Mouse (Mus musculus) embryonic facial prominence, embryonic 12.5 days (tissue): ENCODE measurements around the gene Tnfsf9. TPM values are rescaled to one million over a fixed set of nuclear protein-coding genes. Genes with fewer than 3 reads are reported as not detected.
"Not testable (repeated sequence)": the region's sequence is repeated elsewhere in the genome, so short reads cannot be mapped to it uniquely, and the experiment has no call there.

ENCODE experiments used
- ATAC-seq: fragments of 200-750 bp; cut with Nextera tagmentation; 2 replicates; pipeline ENCODE4 v1.8.0; 2017; ENCODE audit not compliant: insufficient number of reproducible peaks, insufficient read depth, low FRiP score, low TSS enrichment
- H3K27ac ChIP-seq: fragments of 300-500 bp; sonication (generic); 2 replicates; pipeline ENCODE4 v1.5.1; 2016; ENCODE audit warnings: mild to moderate bottlenecking
- H3K27me3 ChIP-seq: fragments of 300-500 bp; sonication (generic); 2 replicates; pipeline ENCODE4 v1.6.1; 2016; ENCODE audit warnings: mild to moderate bottlenecking, moderate library complexity
- H3K36me3 ChIP-seq: fragments of 300-500 bp; sonication (generic); 2 replicates; pipeline ENCODE4 v1.6.1; 2016; ENCODE audit warnings: mild to moderate bottlenecking
- H3K4me1 ChIP-seq: fragments of 300-500 bp; sonication (generic); 2 replicates; pipeline ENCODE4 v1.6.1; 2016
- H3K4me2 ChIP-seq: fragments of 300-500 bp; sonication (generic); replicated peaks from 2 replicates; pipeline ENCODE4 v1.6.1; 2016; ENCODE audit warnings: mild to moderate bottlenecking, moderate library complexity
- H3K4me3 ChIP-seq: fragments of 300-500 bp; sonication (generic); 2 replicates; pipeline ENCODE4 v1.5.1; 2016; ENCODE audit warnings: mild to moderate bottlenecking
- H3K9ac ChIP-seq: fragments of 300-500 bp; sonication (generic); 2 replicates; pipeline ENCODE4 v1.6.1; 2016; ENCODE audit warnings: mild to moderate bottlenecking, moderate library complexity
- H3K9me3 ChIP-seq: fragments of 300-500 bp; sonication (generic); 2 replicates; pipeline ENCODE4 v1.6.1; 2016; ENCODE audit warnings: mild to moderate bottlenecking, moderate library complexity
- WGBS: fragments of 180-500 bp; shearing (Covaris S2); methylation state at CpG from one replicate; pipeline ENCODE4 v1.1.7; 2016; 5-methylcytosine and 5-hydroxymethylcytosine counted together
- polyA plus RNA-seq: library from polyadenylated mRNA; unstranded; fragments of >200 nt; fragmentation: Nextera tagmentation; extraction: Ambion mirVana; gene quantifications from 2 replicates; pipeline ENCODE4 v1.2.1, GENCODE M21; 2016

The Tnfsf9 gene
- polyA plus RNA-seq, 1 experiment from 2014 or later: 9.6 TPM

DNA sequence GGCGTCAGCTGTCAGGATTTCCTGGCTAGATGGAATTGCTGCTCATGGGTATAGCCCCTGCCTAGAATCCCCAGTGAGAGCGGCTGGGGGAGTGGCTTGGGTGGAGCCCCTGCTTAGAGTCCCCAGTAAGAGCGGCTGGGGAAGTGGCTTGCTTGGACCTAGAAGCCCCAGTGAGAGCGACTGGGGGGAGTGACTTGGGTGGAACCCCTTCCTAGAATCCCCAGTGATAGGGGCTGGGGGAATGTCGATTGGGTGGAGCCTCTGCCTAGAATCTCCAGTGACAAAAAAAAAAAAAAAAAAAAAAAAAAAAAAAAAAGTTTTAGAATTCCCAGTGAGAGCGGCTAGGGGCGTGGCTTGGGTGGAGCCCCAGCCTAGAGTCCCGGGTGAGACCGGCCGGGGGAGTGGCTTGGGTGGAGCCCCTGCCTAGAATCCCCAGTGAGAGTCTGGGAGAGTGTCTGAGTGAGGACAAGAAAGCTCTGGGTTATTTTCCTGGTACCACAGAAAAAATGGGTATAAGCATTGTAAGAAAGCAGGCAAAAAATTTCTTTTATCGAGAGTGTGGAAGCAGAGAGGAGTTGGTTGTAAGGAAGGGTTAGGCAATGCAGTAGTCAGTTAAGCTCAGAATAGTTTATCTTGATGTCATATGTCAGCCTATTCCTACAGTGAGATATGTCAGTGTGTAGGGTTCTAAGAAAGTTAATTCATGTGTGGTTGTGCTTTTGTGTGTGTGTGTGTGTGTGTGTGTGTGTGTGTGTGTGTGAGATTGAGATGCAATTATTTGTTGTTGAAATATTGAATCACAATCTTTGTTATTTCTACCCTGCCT is 13.6 kb downstream of the Tnfsf9 start:
- peak; percentile 83 for ATAC-seq
- H3K4me3 ChIP-seq: no peak overlapping the region
- no peak overlapping the region for H3K9ac ChIP-seq
- no peaks in the 10 kb centered on the region for H3K36me3 ChIP-seq
- H3K27me3 ChIP-seq: no peaks in the 10 kb centered on the region
- H3K4me2 ChIP-seq: 0 out of 2 replicates have a peak overlapping the region, but pooled peaks have one; percentile 21
- no peak overlapping the region for H3K27ac ChIP-seq
- no peaks in the 10 kb centered on the region for H3K4me1 ChIP-seq
- no peaks in the 10 kb centered on the region for H3K9me3 ChIP-seq
- 3% methylated on average over 11 of the region's 11 CpGs for WGBS

DNA sequence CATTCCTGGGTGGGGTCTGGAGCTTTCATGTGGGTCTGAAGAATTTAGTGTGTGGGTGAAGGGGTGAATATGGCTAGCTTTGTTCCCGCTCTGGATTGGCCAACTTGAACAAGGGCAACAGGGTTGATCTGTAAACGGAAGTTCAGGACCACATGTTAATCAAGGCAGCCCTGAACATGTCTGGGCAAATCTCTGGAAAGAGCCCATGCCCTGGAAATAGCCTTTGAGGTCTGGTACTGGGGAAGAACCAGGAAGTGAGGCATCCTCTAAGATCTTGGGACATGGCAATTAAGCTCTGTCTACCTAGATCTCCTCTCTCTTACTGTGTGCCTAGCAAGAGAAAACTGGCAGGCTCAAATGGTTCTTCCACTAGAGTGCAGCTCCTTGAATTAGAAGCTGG is 16.7 kb downstream of the Tnfsf9 start:
- Histone ChIP-seq H3K4me2 (no peak overlapping the region), H3K27me3 (no peaks in the 10 kb centered on the region), H3K27ac (no peak overlapping the region), H3K36me3 (no peaks in the 10 kb centered on the region), H3K9me3 (no peaks in the 10 kb centered on the region), H3K4me1 (no peaks in the 10 kb centered on the region), H3K4me3 (no peak overlapping the region), H3K9ac (no peak overlapping the region)
- WGBS: 79% methylated on average over 2 of the region's 2 CpGs
- no peak for ATAC-seq

DNA sequence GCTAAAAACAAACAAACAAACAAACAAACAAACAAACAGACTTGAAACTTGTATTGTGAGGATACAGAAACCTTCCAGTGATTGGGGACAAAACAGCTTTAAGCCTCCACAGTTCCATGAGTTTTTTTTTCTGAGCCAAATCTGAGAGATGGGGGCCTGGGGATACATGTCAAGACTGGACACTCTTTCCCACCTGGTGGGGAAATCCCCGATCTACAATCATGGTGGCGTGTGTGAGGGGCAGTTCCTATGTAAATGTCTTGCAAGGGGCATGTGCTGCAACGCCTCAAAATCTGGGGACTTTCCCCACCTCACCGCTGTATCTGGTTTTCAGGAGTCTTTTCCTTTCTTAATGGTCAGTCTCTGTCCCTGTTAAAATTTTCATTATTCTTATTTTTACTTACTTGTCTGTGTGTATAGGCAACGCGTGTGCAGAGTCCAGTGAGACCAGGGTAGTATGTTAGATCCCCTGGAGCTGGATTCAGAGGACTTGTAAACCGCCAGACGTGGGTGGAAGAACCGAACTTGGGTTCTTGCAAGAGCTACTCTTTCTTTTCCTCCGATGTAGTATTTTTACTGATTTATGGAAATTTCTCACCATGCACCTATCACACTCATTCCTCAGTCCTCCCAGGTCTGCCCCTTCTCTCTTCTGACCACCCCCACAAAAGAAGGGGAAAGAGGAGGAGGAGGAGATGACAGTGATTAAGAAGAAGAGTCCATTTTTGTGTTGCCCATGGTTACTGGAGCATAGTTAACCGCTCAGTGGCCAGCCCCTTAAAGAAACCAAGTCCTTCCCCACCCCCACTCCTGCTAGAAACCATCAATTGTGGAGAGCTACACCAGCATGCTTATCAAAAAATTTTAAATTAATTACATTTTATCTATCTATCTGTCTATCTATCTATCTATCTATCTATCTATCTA is 18.3 kb downstream of the Tnfsf9 start:
- Histone ChIP-seq H3K27ac (no peak overlapping the region), H3K4me1 (no peaks in the 10 kb centered on the region), H3K36me3 (no peaks in the 10 kb centered on the region), H3K4me2 (no peak overlapping the region), H3K9me3 (no peaks in the 10 kb centered on the region), H3K4me3 (no peak overlapping the region), H3K9ac (no peak overlapping the region), H3K27me3 (no peaks in the 10 kb centered on the region)
- ATAC-seq: no peak
- WGBS: 86% methylated on average over 11 of the region's 11 CpGs

DNA sequence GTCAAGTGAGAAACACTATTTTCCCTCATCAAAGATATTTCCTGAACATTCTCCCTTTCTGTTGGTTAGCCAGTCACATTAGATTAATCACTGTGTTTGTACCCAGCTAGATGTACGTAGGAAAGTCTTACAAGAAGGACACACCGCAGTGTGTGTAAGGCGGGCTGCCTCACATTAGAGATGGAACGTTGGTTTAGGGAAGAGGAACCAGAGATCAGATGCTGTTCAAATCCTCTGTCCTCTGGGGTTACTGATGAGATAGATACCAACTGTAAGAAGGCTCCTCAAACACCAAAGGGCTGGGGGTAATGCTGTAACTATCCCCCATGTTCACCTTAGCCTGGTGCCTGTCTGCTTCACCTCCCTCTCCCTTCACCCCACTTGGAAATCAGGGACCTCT is 19.7 kb downstream of the Tnfsf9 start:
- Histone ChIP-seq H3K4me1 (no peaks in the 10 kb centered on the region), H3K9me3 (no peaks in the 10 kb centered on the region), H3K9ac (no peak overlapping the region), H3K4me2 (no peak overlapping the region), H3K36me3 (no peaks in the 10 kb centered on the region), H3K4me3 (no peak overlapping the region), H3K27me3 (no peaks in the 10 kb centered on the region), H3K27ac (no peak overlapping the region)
- no peak for ATAC-seq
- 87% methylated on average over 4 of the region's 4 CpGs for WGBS

DNA sequence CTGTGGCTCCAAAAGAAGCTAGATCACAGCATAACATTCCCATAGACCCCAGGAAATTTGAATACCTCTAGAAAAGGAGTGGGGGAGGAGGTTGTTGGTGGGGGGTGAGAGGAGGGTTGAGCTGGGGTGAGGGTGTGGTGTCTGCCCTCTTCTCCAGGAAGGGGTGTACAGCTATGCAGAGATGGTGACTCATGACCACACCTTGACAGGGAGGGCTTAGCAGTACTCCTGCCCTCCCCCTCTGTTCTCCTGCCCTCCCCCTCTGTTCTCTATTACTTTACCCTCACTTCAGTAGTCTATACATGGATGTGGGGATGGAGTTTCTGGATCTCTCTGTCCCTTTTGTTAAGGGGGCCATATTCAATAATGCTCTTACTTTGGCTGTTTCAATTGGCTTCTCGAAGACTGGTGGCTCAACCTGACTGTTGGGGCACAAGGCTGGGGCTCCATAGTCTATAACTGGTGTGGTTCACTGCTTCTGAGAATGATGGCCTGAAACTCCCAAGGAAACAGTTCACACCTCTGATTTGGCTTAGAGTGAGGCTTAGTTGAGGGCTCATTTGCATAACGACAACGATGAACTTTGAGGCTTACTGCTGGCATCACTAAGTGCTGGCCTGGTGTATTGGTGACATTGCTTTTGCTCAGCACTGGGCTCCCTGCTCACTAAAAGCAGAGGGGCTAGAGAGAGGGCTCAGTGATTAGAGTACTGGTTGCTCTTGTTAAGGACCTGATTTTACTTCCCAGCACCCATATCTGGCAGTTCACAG is 20.9 kb downstream of the Tnfsf9 start:
- 0 out of 2 replicates have a peak, but pooled peaks have one; percentile 35 for ATAC-seq
- H3K4me1 ChIP-seq: no peaks in the 10 kb centered on the region
- 71% methylated on average over 3 of the region's 3 CpGs for WGBS
- H3K9me3 ChIP-seq: no peaks in the 10 kb centered on the region
- no peak overlapping the region for H3K9ac ChIP-seq
- no peak overlapping the region for H3K27ac ChIP-seq
- H3K27me3 ChIP-seq: no peaks in the 10 kb centered on the region
- no peak overlapping the region for H3K4me3 ChIP-seq
- H3K36me3 ChIP-seq: no peaks in the 10 kb centered on the region
- H3K4me2 ChIP-seq: no peak overlapping the region

DNA sequence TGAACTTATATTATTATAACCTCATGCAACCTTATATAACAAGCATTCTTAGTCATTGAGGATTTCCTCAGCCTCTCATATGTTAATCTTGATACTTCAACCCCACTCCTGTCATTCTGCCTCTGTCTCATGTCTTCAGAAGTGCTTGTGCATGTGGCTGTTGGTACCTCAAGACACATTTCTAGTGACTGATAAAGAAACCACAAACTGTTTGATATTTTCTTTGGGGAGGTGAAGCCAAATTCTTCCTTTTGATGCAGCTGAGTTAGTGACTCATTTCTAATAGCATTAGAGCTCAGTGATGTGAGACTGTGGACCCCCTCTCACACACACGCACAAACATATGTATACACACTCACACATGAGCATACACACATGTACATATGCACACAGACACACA is 26.7 kb downstream of the Tnfsf9 start:
- WGBS: 85% methylated on average over 1 of the region's 1 CpGs
- Histone ChIP-seq H3K4me1 (no peaks in the 10 kb centered on the region), H3K9me3 (no peaks in the 10 kb centered on the region), H3K27me3 (no peaks in the 10 kb centered on the region), H3K9ac (no peak overlapping the region), H3K36me3 (no peaks in the 10 kb centered on the region), H3K4me2 (no peak overlapping the region), H3K27ac (no peak overlapping the region), H3K4me3 (no peak overlapping the region)
- ATAC-seq: no peak

DNA sequence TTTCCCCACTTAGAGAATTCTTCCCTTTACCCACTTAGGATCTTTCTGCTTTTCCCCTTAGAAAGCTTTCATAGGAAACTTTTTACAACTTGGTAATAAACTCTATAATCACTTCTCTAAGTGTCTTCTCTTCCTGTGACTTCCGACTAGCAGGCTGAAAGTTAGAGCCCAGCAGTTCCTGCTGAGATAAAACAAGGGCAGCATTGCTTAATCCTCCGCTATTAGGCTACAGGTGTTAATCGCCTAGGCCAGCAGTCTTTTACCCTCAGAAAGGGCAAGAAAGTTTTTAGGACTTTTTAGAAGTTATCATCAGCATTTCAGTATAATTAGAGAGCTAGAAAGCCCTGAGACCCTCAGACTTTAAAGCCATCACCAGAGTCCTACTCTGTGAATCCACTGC is 28.9 kb downstream of the Tnfsf9 start:
- not testable (repeated sequence) for H3K27me3 ChIP-seq, H3K36me3 ChIP-seq, ATAC-seq, H3K4me3 ChIP-seq, H3K9ac ChIP-seq, H3K4me1 ChIP-seq, H3K9me3 ChIP-seq, H3K4me2 ChIP-seq, H3K27ac ChIP-seq
- WGBS: 15% methylated on average over 3 of the region's 3 CpGs

DNA sequence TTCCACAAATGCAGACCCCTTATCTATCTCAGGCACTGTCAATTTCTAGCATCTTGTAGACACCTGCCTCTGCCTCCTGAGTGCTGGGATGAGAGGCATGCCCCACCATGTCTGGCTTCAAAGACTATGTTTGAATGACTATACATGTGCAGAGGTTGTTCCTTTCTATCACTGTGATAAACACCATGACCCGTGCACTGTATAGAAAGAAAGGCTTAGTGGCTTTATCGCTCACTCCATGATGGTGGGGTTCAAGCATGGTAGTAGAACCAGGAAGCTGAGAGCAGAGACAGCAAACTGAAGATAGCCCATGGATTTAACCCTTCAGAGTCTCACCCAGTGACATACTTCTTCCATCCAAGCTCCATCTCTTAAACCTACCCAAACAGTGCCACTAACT is 29.6 kb downstream of the Tnfsf9 start:
- no peaks in the 10 kb centered on the region for H3K27me3 ChIP-seq
- ATAC-seq: no peak
- H3K9ac ChIP-seq: no peak overlapping the region
- H3K4me2 ChIP-seq: no peak overlapping the region
- no peaks in the 10 kb centered on the region for H3K9me3 ChIP-seq
- no peak overlapping the region for H3K4me3 ChIP-seq
- H3K36me3 ChIP-seq: no peaks in the 10 kb centered on the region
- no peak overlapping the region for H3K27ac ChIP-seq
- WGBS: 83% methylated on average over 2 of the region's 2 CpGs
- no peaks in the 10 kb centered on the region for H3K4me1 ChIP-seq

DNA sequence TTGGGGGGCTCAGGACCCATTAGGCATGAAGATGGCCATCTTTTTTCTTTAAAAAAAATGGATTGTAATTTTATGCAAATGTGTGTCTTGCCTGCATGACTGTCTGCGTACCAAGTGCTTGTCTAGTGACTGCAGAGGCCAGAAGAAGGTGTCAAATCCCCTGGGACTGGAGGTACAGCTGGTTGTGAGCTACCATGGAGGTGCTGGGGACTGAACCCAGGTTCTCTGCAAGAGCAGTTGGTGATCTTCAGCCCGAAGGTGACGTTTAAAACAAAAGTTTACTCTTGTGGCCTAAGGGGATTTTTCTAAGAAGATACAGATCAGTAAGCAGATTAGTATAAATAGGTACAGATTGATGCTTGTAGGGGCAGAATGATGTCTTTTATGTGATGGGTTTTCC is 30.5 kb downstream of the Tnfsf9 start:
- ATAC-seq: no peak
- Histone ChIP-seq H3K9ac (no peak overlapping the region), H3K36me3 (no peaks in the 10 kb centered on the region), H3K4me2 (no peak overlapping the region), H3K9me3 (no peaks in the 10 kb centered on the region), H3K4me3 (no peak overlapping the region), H3K27me3 (no peaks in the 10 kb centered on the region), H3K27ac (no peak overlapping the region), H3K4me1 (no peaks in the 10 kb centered on the region)
- 79% methylated on average over 3 of the region's 3 CpGs for WGBS

DNA sequence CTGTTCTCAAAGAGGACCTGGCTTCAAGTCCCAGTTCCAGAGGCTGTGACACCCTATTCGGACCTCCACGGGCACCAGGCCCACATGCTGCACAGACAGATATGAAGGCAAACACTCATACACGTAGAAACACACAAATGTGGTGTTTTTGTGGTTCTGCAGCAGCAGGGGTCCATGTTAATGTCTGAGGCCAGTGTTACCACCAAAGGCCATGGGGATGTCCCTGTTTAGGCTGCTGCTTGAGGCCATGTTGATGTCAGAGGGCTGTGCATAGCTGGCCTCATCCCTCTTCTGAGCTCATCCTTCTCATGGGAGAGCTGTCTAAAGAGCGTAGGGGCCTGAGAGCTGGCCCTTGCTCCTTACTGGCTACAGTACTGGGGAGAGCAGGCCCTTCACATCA is 33.6 kb downstream of the Tnfsf9 start:
- WGBS: 76% methylated on average over 4 of the region's 4 CpGs
- no peaks in the 10 kb centered on the region for H3K27me3 ChIP-seq
- no peak for ATAC-seq
- H3K4me2 ChIP-seq: no peak overlapping the region
- H3K9ac ChIP-seq: no peak overlapping the region
- H3K36me3 ChIP-seq: no peaks in the 10 kb centered on the region
- no peaks in the 10 kb centered on the region for H3K9me3 ChIP-seq
- no peak overlapping the region for H3K27ac ChIP-seq
- no peak overlapping the region for H3K4me3 ChIP-seq
- H3K4me1 ChIP-seq: no peaks in the 10 kb centered on the region

DNA sequence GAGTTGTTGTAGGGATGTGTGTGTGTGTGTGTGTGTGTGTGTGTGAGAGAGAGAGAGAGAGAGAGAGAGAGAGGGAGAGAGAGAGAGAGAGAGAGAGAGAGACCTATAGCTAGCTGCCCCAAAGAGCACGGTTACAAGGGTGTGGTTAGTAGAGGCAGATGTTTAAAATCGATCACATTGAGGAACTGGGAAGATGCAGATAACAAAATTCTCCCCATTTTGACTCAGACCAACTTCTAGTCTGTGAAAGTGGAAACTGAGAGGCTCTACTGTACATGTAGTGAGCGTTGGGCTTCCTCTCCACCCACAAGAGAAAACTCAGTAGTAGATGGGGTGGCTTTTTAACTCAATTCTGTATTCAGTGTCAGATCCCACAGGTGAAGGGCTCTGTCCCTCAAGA is 34.6 kb downstream of the Tnfsf9 start:
- Histone ChIP-seq H3K4me3 (no peak overlapping the region), H3K36me3 (no peaks in the 10 kb centered on the region), H3K4me1 (no peaks in the 10 kb centered on the region), H3K4me2 (no peak overlapping the region), H3K9ac (no peak overlapping the region), H3K9me3 (no peaks in the 10 kb centered on the region), H3K27ac (no peak overlapping the region), H3K27me3 (no peaks in the 10 kb centered on the region)
- WGBS: 90% methylated on average over 3 of the region's 3 CpGs
- no peak for ATAC-seq
